Mouse (Mus musculus): ENCODE results near the gene Zswim8.

GRCm38 (mm10) chr14:20668154-20668810, 39.1 kb upstream of the Zswim8 start, which contains the start of gene Synpo2l:
- TF ChIP-seq MAZ (IDR thresholded peaks at IDR 0.05; ENCODE audit: low read depth, low read length) = no peak
- no peak for TF ChIP-seq POLR2A (IDR thresholded peaks at IDR 0.05; ENCODE audit: control insufficient read depth in 1 of 2, insufficient read depth in 1 of 2, low read depth in 1 of 2, low read length in 2 of 2, poor library complexity in 1 of 2)
- TF ChIP-seq ZNF384 (IDR thresholded peaks at IDR 0.05; ENCODE audit: low read depth, low read length) = no peak
- no peak for TF ChIP-seq GATA1 (IDR thresholded peaks at IDR 0.05; ENCODE audit: low read depth, low read length)
- no peak for TF ChIP-seq NRF1 (IDR thresholded peaks at IDR 0.05; ENCODE audit: insufficient read depth, low read depth, low read length, poor library complexity, severe bottlenecking)
- no peak for TF ChIP-seq USF1 (IDR thresholded peaks at IDR 0.05; ENCODE audit: low read depth, low read length)

Measured in MEL (cell line).